Mouse (Mus musculus): ENCODE results near the gene RPS10-NUDT3. TPM values are rescaled to one million over a fixed set of nuclear protein-coding genes. Genes with fewer than 3 reads are reported as not detected.
A peak's percentile ranks its signal among the peaks of the same experiment; 100 is the strongest.

Gene RPS10-NUDT3
- polyA plus RNA-seq, 1 experiment from 2014 or later: not detected

- Histone ChIP-seq H3K4me3 (replicated peaks) (peak within 1 kb of the TSS; percentile 89), H3K9me3 (replicated peaks) (no peaks in the 10 kb centered on the region), H3K27me3 (no peaks in the 10 kb centered on the region), H3K4me2 (replicated peaks) (peak within 1 kb of the TSS; percentile 72), H3K4me1 (peaks cover 43% of the 10 kb centered on the region), H3K36me3 (no peaks in the 10 kb centered on the region), H3K27ac (replicated peaks) (peak within 1 kb of the TSS; percentile 90), H3K9ac (peak within 1 kb of the TSS; percentile 92)
- ATAC-seq (ENCODE audit: insufficient number of reproducible peaks, low FRiP score, low TSS enrichment, low read depth): peak; percentile 90
- 7% methylated on average over 91 of the region's 91 CpGs for WGBS
These were observed 11.4 kb downstream of the RPS10-NUDT3 start, which contains the start of gene Nudt3 for GRCm38 (mm10) chr17:27623360-27624326. Nudt3 (minus strand) TSS chr17:27623495.

GRCm38 (mm10) chr17:27622611-27623359, 12.2 kb downstream of the RPS10-NUDT3 start:
- Histone ChIP-seq H3K4me1 (peaks cover 43% of the 10 kb centered on the region), H3K27me3 (no peaks in the 10 kb centered on the region), H3K9me3 (replicated peaks) (no peaks in the 10 kb centered on the region), H3K4me2 (replicated peaks) (peak overlapping the region; percentile 72), H3K4me3 (replicated peaks) (peak overlapping the region; percentile 89), H3K36me3 (peaks cover 1% of the 10 kb centered on the region), H3K9ac (peak overlapping the region; percentile 92), H3K27ac (replicated peaks) (peak overlapping the region; percentile 90)
- peak; percentile 44 for ATAC-seq (ENCODE audit: insufficient number of reproducible peaks, low FRiP score, low TSS enrichment, low read depth)
- WGBS: under 1% methylated on average over 75 of the region's 80 CpGs

- H3K36me3 ChIP-seq: peaks cover 9% of the 10 kb centered on the region
- H3K27me3 ChIP-seq: no peaks in the 10 kb centered on the region
- WGBS: under 1% methylated on average over 23 of the region's 23 CpGs
- peaks cover 42% of the 10 kb centered on the region for H3K4me1 ChIP-seq
- peak overlapping the region; percentile 72 for H3K4me2 ChIP-seq (replicated peaks)
- ATAC-seq (ENCODE audit: insufficient number of reproducible peaks, low FRiP score, low TSS enrichment, low read depth): no peak
- H3K4me3 ChIP-seq (replicated peaks): peak overlapping the region; percentile 89
- no peaks in the 10 kb centered on the region for H3K9me3 ChIP-seq (replicated peaks)
- H3K27ac ChIP-seq (replicated peaks): peak overlapping the region; percentile 90
- H3K9ac ChIP-seq: peak overlapping the region; percentile 92
These were observed 13.1 kb downstream of the RPS10-NUDT3 start for GRCm38 (mm10) chr17:27621705-27622531.

GRCm38 (mm10) chr17:27621161-27621560, 13.9 kb downstream of the RPS10-NUDT3 start:
- no peak for ATAC-seq (ENCODE audit: insufficient number of reproducible peaks, low FRiP score, low TSS enrichment, low read depth)
- Histone ChIP-seq H3K27me3 (no peaks in the 10 kb centered on the region), H3K9ac (peak overlapping the region; percentile 92; the same call in 1 of the 2 replicates), H3K4me3 (replicated peaks) (peak overlapping the region; percentile 89), H3K4me2 (replicated peaks) (peak overlapping the region; percentile 72), H3K27ac (replicated peaks) (peak overlapping the region; percentile 53), H3K4me1 (peaks cover 37% of the 10 kb centered on the region), H3K9me3 (replicated peaks) (no peaks in the 10 kb centered on the region), H3K36me3 (peaks cover 14% of the 10 kb centered on the region)
- 18% methylated on average over 8 of the region's 8 CpGs for WGBS

GRCm38 (mm10) chr17:27615388-27615787, 19.6 kb downstream of the RPS10-NUDT3 start:
- peaks cover 32% of the 10 kb centered on the region for H3K4me1 ChIP-seq
- 69% methylated on average over 7 of the region's 7 CpGs for WGBS
- no peak for ATAC-seq (ENCODE audit: insufficient number of reproducible peaks, low FRiP score, low TSS enrichment, low read depth)
- H3K27ac ChIP-seq (replicated peaks): no peak overlapping the region
- no peaks in the 10 kb centered on the region for H3K9me3 ChIP-seq (replicated peaks)
- H3K9ac ChIP-seq: no peak overlapping the region
- no peak overlapping the region for H3K4me2 ChIP-seq (replicated peaks)
- H3K36me3 ChIP-seq: peaks cover 14% of the 10 kb centered on the region
- no peaks in the 10 kb centered on the region for H3K27me3 ChIP-seq
- no peak overlapping the region for H3K4me3 ChIP-seq (replicated peaks)

- Histone ChIP-seq H3K9ac (no peak overlapping the region), H3K27ac (replicated peaks) (no peak overlapping the region), H3K4me2 (replicated peaks) (no peak overlapping the region), H3K36me3 (peaks cover 14% of the 10 kb centered on the region), H3K27me3 (no peaks in the 10 kb centered on the region), H3K4me3 (replicated peaks) (no peak overlapping the region), H3K9me3 (replicated peaks) (no peaks in the 10 kb centered on the region), H3K4me1 (peaks cover 31% of the 10 kb centered on the region)
- no peak for ATAC-seq (ENCODE audit: insufficient number of reproducible peaks, low FRiP score, low TSS enrichment, low read depth)
- 82% methylated on average over 4 of the region's 4 CpGs for WGBS
These were observed 22.0 kb downstream of the RPS10-NUDT3 start for GRCm38 (mm10) chr17:27613016-27613415.

GRCm38 (mm10) chr17:27611994-27612393, 23.0 kb downstream of the RPS10-NUDT3 start:
- Histone ChIP-seq H3K9ac (no peak overlapping the region), H3K4me3 (replicated peaks) (no peak overlapping the region), H3K4me2 (replicated peaks) (no peak overlapping the region), H3K27me3 (no peaks in the 10 kb centered on the region), H3K9me3 (replicated peaks) (no peaks in the 10 kb centered on the region), H3K36me3 (peaks cover 6% of the 10 kb centered on the region), H3K27ac (replicated peaks) (no peak overlapping the region), H3K4me1 (peaks cover 31% of the 10 kb centered on the region)
- WGBS: 70% methylated on average over 5 of the region's 5 CpGs
- ATAC-seq (ENCODE audit: insufficient number of reproducible peaks, low FRiP score, low TSS enrichment, low read depth): no peak

- no peaks in the 10 kb centered on the region for H3K9me3 ChIP-seq (replicated peaks)
These were observed 23.5 kb downstream of the RPS10-NUDT3 start for GRCm38 (mm10) chr17:27611519-27611884.

GRCm38 (mm10) chr17:27610679-27611518, 24.1 kb downstream of the RPS10-NUDT3 start:
- no peak for ATAC-seq (ENCODE audit: insufficient number of reproducible peaks, low FRiP score, low TSS enrichment, low read depth)
- WGBS: 76% methylated on average over 10 of the region's 10 CpGs
- Histone ChIP-seq H3K4me1 (peaks cover 35% of the 10 kb centered on the region), H3K4me3 (replicated peaks) (no peak overlapping the region), H3K9me3 (replicated peaks) (no peaks in the 10 kb centered on the region), H3K27ac (replicated peaks) (peak overlapping the region; percentile 34; the same call in 1 of the 2 replicates), H3K9ac (no peak overlapping the region), H3K36me3 (no peaks in the 10 kb centered on the region), H3K4me2 (replicated peaks) (no peak overlapping the region), H3K27me3 (no peaks in the 10 kb centered on the region)

More at GRCm38 (mm10) chr17:27611519-27611884, 23.5 kb downstream of the RPS10-NUDT3 start:
- Histone ChIP-seq H3K9ac (no peak overlapping the region), H3K27me3 (no peaks in the 10 kb centered on the region), H3K4me1 (peaks cover 31% of the 10 kb centered on the region), H3K4me3 (replicated peaks) (no peak overlapping the region), H3K4me2 (replicated peaks) (no peak overlapping the region), H3K36me3 (0 out of 2 replicates have a peak, but pooled peaks cover under 1% of the 10 kb centered on the region), H3K27ac (replicated peaks) (peak overlapping the region; percentile 34; the same call in 1 of the 2 replicates)
- no peak for ATAC-seq (ENCODE audit: insufficient number of reproducible peaks, low FRiP score, low TSS enrichment, low read depth)
- WGBS: 65% methylated on average over 3 of the region's 3 CpGs

- WGBS: 80% methylated on average over 7 of the region's 7 CpGs
These were observed 25.4 kb downstream of the RPS10-NUDT3 start for GRCm38 (mm10) chr17:27609576-27609975.

More at GRCm38 (mm10) chr17:27609576-27609975, 25.4 kb downstream of the RPS10-NUDT3 start:
- Histone ChIP-seq H3K9ac (no peak overlapping the region), H3K36me3 (no peaks in the 10 kb centered on the region), H3K4me2 (replicated peaks) (no peak overlapping the region), H3K4me1 (peaks cover 35% of the 10 kb centered on the region), H3K27me3 (no peaks in the 10 kb centered on the region), H3K9me3 (replicated peaks) (no peaks in the 10 kb centered on the region), H3K27ac (replicated peaks) (no peak overlapping the region), H3K4me3 (replicated peaks) (no peak overlapping the region)
- no peak for ATAC-seq (ENCODE audit: insufficient number of reproducible peaks, low FRiP score, low TSS enrichment, low read depth)
